ENCODE assay signal across 14 mouse cellular contexts in genomic region chr6:84466223-84466622, GRCm38 (mm10).
DNase-seq lines count a peak whose midpoint lies in the region; ATAC-seq and TF ChIP-seq lines count a peak whose summit lies in the region.
"Had no signal": no experiment of that assay in that cellular context is flagged by ENCODE, and none has a peak within 500 bp of the region (broad histone marks: within the 10 kb centered on the region; RNA-seq: fewer than 3 reads in every experiment).

No protein-coding gene starts in this region.

- no peaks in the 10 kb centered on the region for H3K9me3 ChIP-seq in heart, embryonic 11.5 days (replicated peaks; ENCODE audit: control insufficient read depth, low read length)
- no peaks in the 10 kb centered on the region for H3K9me3 ChIP-seq in forebrain, postnatal 0 days (ENCODE audit: low read length)
- H3K9me3 ChIP-seq: limb, embryonic 15.5 days had no signal

- H3K4me2 ChIP-seq in heart, embryonic 11.5 days = no peak overlapping the region
- no peak overlapping the region for H3K4me2 ChIP-seq in forebrain, postnatal 0 days (ENCODE audit: low read depth)
- H3K4me2 ChIP-seq: limb, embryonic 15.5 days had no signal

- H3K4me1 ChIP-seq in heart, embryonic 11.5 days (ENCODE audit: control insufficient read depth, insufficient read depth, low read length) = no peaks in the 10 kb centered on the region
- no peaks in the 10 kb centered on the region for H3K4me1 ChIP-seq in forebrain, postnatal 0 days (ENCODE audit: insufficient read depth)
- H3K4me1 ChIP-seq: limb, embryonic 15.5 days had no signal

- 70% methylated on average over 7 of the region's 7 CpGs for WGBS in heart, embryonic 11.5 days (ENCODE audit: insufficient replicate concordance)
- WGBS in forebrain, postnatal 0 days = 56% methylated on average over 7 of the region's 7 CpGs

- no peak for TF ChIP-seq CTCF in forebrain, postnatal 0 days (IDR thresholded peaks at IDR 0.05; ENCODE audit: low read depth)

- DNase-seq in heart, adult 11 months = peak; percentile 66
- peak; percentile 2 to 13 for DNase-seq in cerebellum, adult 18-20 months
- peak; percentile 67 for DNase-seq in forebrain, postnatal 0 days
- peak; percentile 13 to 56 for DNase-seq in left cerebral cortex, adult 9 months (ENCODE audit: low spot score in 2 of 2)
- DNase-seq in thymus, postnatal 14 days = no peak
- no peak for DNase-seq in Muller cell, postnatal 12 days (ENCODE audit: inconsistent ontology term)
- DNase-seq: adrenal gland, postnatal 10 days; kidney, postnatal 14 days; lung, postnatal 10 days; thymus, postnatal 36 days had no signal

- no peak overlapping the region for H3K27ac ChIP-seq in heart, embryonic 11.5 days (ENCODE audit: low read depth, low read length)
- H3K27ac ChIP-seq in forebrain, postnatal 0 days (ENCODE audit: low read depth, low read length) = no peak overlapping the region
- H3K27ac ChIP-seq: limb, embryonic 15.5 days had no signal

- ATAC-seq in heart, embryonic 11.5 days (replicated peaks; ENCODE audit: insufficient number of reproducible peaks, low FRiP score, low TSS enrichment) = no peak; the same call in 1 of the 2 replicates
- peak; percentile 80 for ATAC-seq in forebrain, postnatal 0 days
- no peak for ATAC-seq in megakaryocyte progenitor cell, adult 5-6 weeks (replicated peaks; ENCODE audit: poor library complexity)
- ATAC-seq: midbrain, embryonic 16.5 days had no signal

- no peaks in the 10 kb centered on the region for H3K27me3 ChIP-seq in heart, embryonic 11.5 days (ENCODE audit: control insufficient read depth, insufficient read depth, low read length)
- no peaks in the 10 kb centered on the region for H3K27me3 ChIP-seq in forebrain, postnatal 0 days (ENCODE audit: insufficient read depth, low read length)
- H3K27me3 ChIP-seq: limb, embryonic 15.5 days had no signal

- H3K4me3 ChIP-seq in heart, embryonic 11.5 days (ENCODE audit: low read depth, low read length) = no peak overlapping the region
- H3K4me3 ChIP-seq in forebrain, postnatal 0 days (ENCODE audit: low read depth, low read length) = no peak overlapping the region
- H3K4me3 ChIP-seq: limb, embryonic 15.5 days had no signal

- no peaks in the 10 kb centered on the region for H3K36me3 ChIP-seq in heart, embryonic 11.5 days (ENCODE audit: control insufficient read depth, insufficient read depth, low read length)
- H3K36me3 ChIP-seq in forebrain, postnatal 0 days (ENCODE audit: insufficient read depth) = no peaks in the 10 kb centered on the region
- H3K36me3 ChIP-seq: limb, embryonic 15.5 days had no signal

- H3K9ac ChIP-seq in heart, embryonic 11.5 days (ENCODE audit: low read depth, low read length) = no peak overlapping the region
- H3K9ac ChIP-seq in forebrain, postnatal 0 days = no peak overlapping the region
- H3K9ac ChIP-seq: limb, embryonic 15.5 days had no signal

Comparison
In these comparisons a context has a peak if more than half of its experiments do, and no peak if none do; other contexts are left out.
1. DNase-seq: peak in heart, adult 11 months (single experiment), cerebellum, adult 18-20 months (2 of 2), forebrain, postnatal 0 days (single experiment) and left cerebral cortex, adult 9 months (2 of 2); none in thymus, postnatal 14 days (single experiment) and Muller cell, postnatal 12 days (single experiment).